Mouse (Mus musculus): ENCODE results near the gene Cs. TPM values are rescaled to one million over a fixed set of nuclear protein-coding genes. Genes with fewer than 3 reads are reported as not detected.
A peak's percentile ranks its signal among the peaks of the same experiment; 100 is the strongest.

The Cs gene
- total RNA-seq, 2 experiments from 2014 or later: 216 to 218 TPM

- TF ChIP-seq CTCF (IDR thresholded peaks at IDR 0.05): no peak
- DNase-seq (ENCODE audit: extremely low spot score in 1 of 2, low spot score in 2 of 2): peak; percentile 42 to 53
- Histone ChIP-seq H3K4me3 (peak overlapping the region; percentile 75), H3K27ac (peak overlapping the region; percentile 92)
- intact Hi-C loops (cut with DNase I): loop anchor here (2.0 kb wide), 1 partner anchor 81 kb away; the partner anchor contains the start of gene Smarcc2
Observed at GRCm38 (mm10) chr10:128377222-128377939, 39.8 kb downstream of the Cs start.

GRCm38 (mm10) chr10:128377940-128378448 is 40.5 kb downstream of the Cs start:
- intact Hi-C loops (cut with DNase I): loop anchor here (2.0 kb wide), 2 partner anchors 31 to 81 kb away; partner anchors contain the start of gene Smarcc2
- no peak for DNase-seq (ENCODE audit: extremely low spot score in 1 of 2, low spot score in 2 of 2)
- no peak for TF ChIP-seq CTCF (IDR thresholded peaks at IDR 0.05)
- Histone ChIP-seq H3K4me3 (peak overlapping the region; percentile 75), H3K27ac (peak overlapping the region; percentile 92)

GRCm38 (mm10) chr10:128378462-128378861 is 40.9 kb downstream of the Cs start:
- H3K4me3 ChIP-seq: peak overlapping the region; percentile 75
- TF ChIP-seq CTCF (IDR thresholded peaks at IDR 0.05): no peak
- DNase-seq (ENCODE audit: extremely low spot score in 1 of 2, low spot score in 2 of 2): no peak
- intact Hi-C loops (cut with DNase I): loop anchor here (2.0 kb wide), 1 partner anchor 30 kb away; no protein-coding TSS in a partner anchor
- peak overlapping the region; percentile 92 for H3K27ac ChIP-seq

GRCm38 (mm10) chr10:128379260-128379659 is 41.7 kb downstream of the Cs start:
- no peak for TF ChIP-seq CTCF (IDR thresholded peaks at IDR 0.05)
- H3K4me3 ChIP-seq: no peak overlapping the region
- intact Hi-C loops (cut with DNase I): loop anchor here (2.0 kb wide), 1 partner anchor 30 kb away; no protein-coding TSS in a partner anchor
- no peak for DNase-seq (ENCODE audit: extremely low spot score in 1 of 2, low spot score in 2 of 2)
- H3K27ac ChIP-seq: no peak overlapping the region; the same call in 1 of the 2 replicates

GRCm38 (mm10) chr10:128380565-128380964 is 43.0 kb downstream of the Cs start:
- TF ChIP-seq CTCF (IDR thresholded peaks at IDR 0.05): no peak

GRCm38 (mm10) chr10:128382482-128382881 is 44.9 kb downstream of the Cs start:
- Histone ChIP-seq H3K4me3 (no peak overlapping the region), H3K27ac (no peak overlapping the region)
- intact Hi-C loops (cut with DNase I): no loop called here
- TF ChIP-seq CTCF (IDR thresholded peaks at IDR 0.05): no peak
- no peak for DNase-seq (ENCODE audit: extremely low spot score in 1 of 2, low spot score in 2 of 2)

More at GRCm38 (mm10) chr10:128380565-128380964, 43.0 kb downstream of the Cs start:
- DNase-seq (ENCODE audit: extremely low spot score in 1 of 2, low spot score in 2 of 2): no peak
- intact Hi-C loops (cut with DNase I): no loop called here
- no peak overlapping the region for H3K27ac ChIP-seq
- H3K4me3 ChIP-seq: no peak overlapping the region

GRCm38 (mm10) chr10:128385902-128386301 is 48.4 kb downstream of the Cs start:
- intact Hi-C loops (cut with DNase I): no loop called here
- H3K27ac ChIP-seq: no peak overlapping the region
- DNase-seq (ENCODE audit: extremely low spot score in 1 of 2, low spot score in 2 of 2): no peak
- no peak for TF ChIP-seq CTCF (IDR thresholded peaks at IDR 0.05)
- H3K4me3 ChIP-seq: no peak overlapping the region

GRCm38 (mm10) chr10:128388941-128389340 is 51.4 kb downstream of the Cs start:
- no peak for DNase-seq (ENCODE audit: extremely low spot score in 1 of 2, low spot score in 2 of 2)
- intact Hi-C loops (cut with DNase I): no loop called here
- Histone ChIP-seq H3K27ac (no peak overlapping the region), H3K4me3 (no peak overlapping the region)
- TF ChIP-seq CTCF (IDR thresholded peaks at IDR 0.05): no peak

- intact Hi-C loops (cut with DNase I): no loop called here
- Histone ChIP-seq H3K27ac (no peak overlapping the region), H3K4me3 (no peak overlapping the region)
- DNase-seq (ENCODE audit: extremely low spot score in 1 of 2, low spot score in 2 of 2): no peak
- no peak for TF ChIP-seq CTCF (IDR thresholded peaks at IDR 0.05)
Observed at GRCm38 (mm10) chr10:128389570-128389969, 52.0 kb downstream of the Cs start.

- no peak for TF ChIP-seq CTCF (IDR thresholded peaks at IDR 0.05)
- intact Hi-C loops (cut with DNase I): no loop called here
- Histone ChIP-seq H3K27ac (no peak overlapping the region), H3K4me3 (no peak overlapping the region)
- no peak for DNase-seq (ENCODE audit: extremely low spot score in 1 of 2, low spot score in 2 of 2)
Observed at GRCm38 (mm10) chr10:128390366-128390765, 52.8 kb downstream of the Cs start.

GRCm38 (mm10) chr10:128391850-128392249 is 54.3 kb downstream of the Cs start:
- no peak overlapping the region for H3K27ac ChIP-seq
- no peak overlapping the region for H3K4me3 ChIP-seq
- no peak for TF ChIP-seq CTCF (IDR thresholded peaks at IDR 0.05)
- DNase-seq (ENCODE audit: extremely low spot score in 1 of 2, low spot score in 2 of 2): no peak
- intact Hi-C loops (cut with DNase I): no loop called here

- intact Hi-C loops (cut with DNase I): no loop called here
- no peak for DNase-seq (ENCODE audit: extremely low spot score in 1 of 2, low spot score in 2 of 2)
- TF ChIP-seq CTCF (IDR thresholded peaks at IDR 0.05): no peak
- H3K27ac ChIP-seq: no peak overlapping the region
- H3K4me3 ChIP-seq: no peak overlapping the region
Observed at GRCm38 (mm10) chr10:128396017-128396673, 58.6 kb downstream of the Cs start.
